Mouse (Mus musculus): Measurements from ENCODE around the gene Klrb1f.
"Not testable (repeated sequence)": the region's sequence is repeated elsewhere in the genome, so short reads cannot be mapped to it uniquely, and the experiment has no call there.

The Klrb1f gene

DNA sequence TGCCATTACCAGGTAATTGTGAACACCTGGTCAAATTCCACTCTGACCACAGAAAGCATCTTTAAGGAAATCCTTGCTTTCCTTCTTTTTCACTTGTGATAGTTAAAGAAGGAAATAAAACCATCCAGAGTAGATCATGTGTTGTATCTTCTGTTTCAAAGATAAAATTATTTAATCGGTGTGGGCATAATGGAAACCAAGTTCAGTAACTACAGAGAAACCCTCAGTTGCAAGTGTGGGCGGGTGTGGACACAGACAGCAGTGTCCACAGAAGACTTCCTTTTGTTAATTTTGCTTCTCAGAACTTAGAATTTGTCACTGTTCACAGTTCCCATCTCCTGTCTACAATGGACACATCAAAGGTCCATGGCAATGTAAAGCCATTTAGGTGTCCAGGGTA lies at the start of gene Klrb1f:
Gene Klrb1f, plus strand, starts transcription at position 301 of the 400 bp plus-strand sequence.
- no peak for DNase-seq

DNA sequence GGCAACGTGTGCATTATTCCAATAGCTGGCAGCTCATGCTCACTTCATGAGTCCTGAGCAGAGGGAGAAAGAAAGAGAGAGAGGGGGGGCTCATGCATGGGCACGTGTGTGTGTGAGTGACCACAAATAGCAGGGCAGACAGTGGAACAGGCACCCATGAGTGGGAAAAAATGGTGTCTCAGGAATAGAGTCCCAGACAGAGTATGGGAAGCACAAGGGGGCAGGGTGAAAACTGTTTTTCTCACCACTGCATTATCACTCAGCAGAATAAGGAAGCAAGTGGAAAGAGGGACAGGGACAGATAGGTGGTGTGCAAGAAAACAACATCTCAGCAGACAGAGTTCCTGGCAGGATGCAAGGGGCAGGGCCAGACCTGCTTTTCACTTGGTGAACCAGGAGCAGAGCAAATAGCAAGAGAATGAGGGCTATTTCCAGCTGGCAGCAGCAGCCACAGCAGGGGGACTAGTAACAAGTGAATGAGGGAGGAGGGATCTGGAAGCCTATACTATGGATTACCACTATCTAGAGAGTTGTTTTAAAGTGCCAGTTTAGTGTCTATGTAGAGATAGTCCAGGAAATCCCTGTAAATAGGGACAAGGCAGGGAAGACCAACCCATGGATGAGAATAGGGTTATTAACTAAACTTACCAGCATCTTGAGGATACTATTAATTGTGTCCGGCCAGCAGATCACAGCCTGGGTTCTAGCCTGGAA lies 49.5 kb upstream of the Klrb1f start:
- DNase-seq, result no peak

DNA sequence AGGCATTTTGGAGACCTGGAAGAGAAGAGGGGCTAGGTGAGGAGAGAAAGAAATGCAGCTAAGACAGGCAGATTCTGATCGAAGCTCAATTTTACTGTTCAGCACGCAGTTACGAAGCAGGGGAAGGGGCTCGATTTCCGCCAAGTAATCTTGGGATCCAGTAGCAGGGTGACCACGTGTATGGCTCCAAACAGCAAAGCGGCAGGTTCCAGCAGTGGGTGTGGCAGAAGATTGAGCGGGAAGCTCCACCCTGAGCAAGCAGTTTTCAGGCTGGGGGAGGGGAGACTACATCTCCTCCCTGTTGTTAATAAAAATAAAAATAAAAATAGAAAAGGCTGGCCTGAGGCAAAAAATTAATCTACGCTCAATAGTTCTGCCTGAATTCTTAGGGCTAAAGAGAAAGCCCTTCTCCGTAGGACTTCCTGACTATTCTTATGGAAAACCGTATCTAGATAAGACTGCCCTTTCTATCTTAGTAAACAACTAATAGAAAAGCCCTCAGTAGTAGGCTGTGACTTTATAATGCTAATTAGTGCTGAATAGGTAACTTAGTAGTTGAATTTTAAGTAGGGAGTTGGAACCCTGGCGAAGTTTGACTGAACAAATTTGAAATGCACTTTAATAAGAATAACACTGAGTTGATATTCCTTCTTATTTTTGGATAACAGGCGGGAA lies 48.8 kb upstream of the Klrb1f start:
- no peak for DNase-seq

DNA sequence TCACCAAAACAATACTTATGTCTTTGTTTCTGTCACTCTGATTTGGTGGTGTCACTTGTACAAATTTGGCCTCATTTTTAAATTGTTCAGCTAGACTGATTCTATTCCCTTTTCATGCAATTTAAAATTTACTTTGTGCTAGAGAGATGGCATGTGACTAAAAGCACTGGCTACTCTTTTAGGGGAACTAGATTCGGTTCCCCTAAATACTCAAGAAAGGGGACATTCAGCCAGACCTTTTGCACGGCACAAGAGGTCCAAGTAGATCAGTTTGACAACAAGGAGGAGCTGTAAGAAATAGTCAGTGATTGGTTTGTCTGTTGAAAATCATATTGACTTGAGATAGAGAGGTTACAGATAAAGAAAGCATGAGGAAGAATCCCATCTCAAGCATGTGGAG lies 44.3 kb upstream of the Klrb1f start:
- DNase-seq, result no peak

- DNase-seq, result no peak
Measured at GRCm38 (mm10) chr6:129008552-129008951, 37.1 kb upstream of the Klrb1f start.

DNA sequence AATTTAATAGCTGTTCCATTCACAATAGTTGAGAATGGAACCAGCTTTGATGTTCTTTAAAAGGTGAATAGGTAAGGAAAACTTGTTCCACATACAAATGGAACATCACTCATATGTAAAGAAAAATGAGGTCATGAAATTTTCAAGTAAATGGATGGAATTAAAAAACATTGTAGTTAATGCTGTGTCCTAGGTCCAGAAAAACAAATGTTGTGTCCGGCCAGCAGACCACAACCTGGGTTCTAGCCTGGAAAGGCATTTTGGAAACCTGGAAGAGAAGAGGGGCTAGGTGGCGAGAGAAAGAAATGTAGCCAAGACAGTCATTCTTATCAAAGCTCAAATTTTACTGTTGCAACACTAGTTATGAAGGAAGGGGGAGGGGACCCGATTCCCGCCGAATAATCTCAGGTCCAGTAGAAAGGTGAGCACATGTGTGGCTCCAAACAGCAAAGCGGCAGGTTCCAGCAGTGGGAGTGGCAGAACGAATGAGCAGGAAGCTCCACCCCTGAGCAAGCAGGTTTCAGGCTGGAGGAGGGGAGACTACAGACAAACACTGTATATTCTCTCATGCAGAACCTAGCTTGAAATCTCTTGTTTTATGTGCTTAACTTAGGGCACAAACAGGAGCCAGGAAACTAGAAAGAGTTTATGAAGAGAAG lies 35.7 kb upstream of the Klrb1f start:
- not testable (repeated sequence) for DNase-seq

- no peak for DNase-seq
Measured at GRCm38 (mm10) chr6:129010505-129010873, 35.2 kb upstream of the Klrb1f start.

GRCm38 (mm10) chr6:129012012-129012411 lies 33.7 kb upstream of the Klrb1f start:
- not testable (repeated sequence) for DNase-seq

- no peak for DNase-seq
Measured at GRCm38 (mm10) chr6:129012966-129013365, 32.7 kb upstream of the Klrb1f start.

GRCm38 (mm10) chr6:129013762-129014276 lies 31.9 kb upstream of the Klrb1f start:
- DNase-seq, result no peak

DNA sequence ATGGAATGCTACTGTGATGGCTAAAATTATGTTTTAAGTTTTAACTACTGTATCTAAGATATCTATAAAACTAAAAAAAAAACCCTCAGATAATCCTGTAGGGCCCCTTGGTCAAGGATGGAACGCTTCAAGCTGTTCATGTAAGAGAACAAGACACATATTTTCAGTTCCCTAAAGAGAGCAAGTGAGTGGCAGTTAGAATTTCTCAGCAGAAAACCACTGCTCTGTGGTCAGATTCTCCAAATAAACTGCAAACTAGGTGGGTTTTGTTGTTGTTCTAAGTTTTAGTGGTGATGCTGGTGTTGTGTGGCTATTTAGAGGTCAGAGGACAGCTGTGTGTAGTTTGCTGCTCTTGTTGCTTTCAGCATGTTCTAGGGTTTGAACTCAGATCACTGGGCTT lies 31.3 kb upstream of the Klrb1f start:
- DNase-seq, result no peak

DNA sequence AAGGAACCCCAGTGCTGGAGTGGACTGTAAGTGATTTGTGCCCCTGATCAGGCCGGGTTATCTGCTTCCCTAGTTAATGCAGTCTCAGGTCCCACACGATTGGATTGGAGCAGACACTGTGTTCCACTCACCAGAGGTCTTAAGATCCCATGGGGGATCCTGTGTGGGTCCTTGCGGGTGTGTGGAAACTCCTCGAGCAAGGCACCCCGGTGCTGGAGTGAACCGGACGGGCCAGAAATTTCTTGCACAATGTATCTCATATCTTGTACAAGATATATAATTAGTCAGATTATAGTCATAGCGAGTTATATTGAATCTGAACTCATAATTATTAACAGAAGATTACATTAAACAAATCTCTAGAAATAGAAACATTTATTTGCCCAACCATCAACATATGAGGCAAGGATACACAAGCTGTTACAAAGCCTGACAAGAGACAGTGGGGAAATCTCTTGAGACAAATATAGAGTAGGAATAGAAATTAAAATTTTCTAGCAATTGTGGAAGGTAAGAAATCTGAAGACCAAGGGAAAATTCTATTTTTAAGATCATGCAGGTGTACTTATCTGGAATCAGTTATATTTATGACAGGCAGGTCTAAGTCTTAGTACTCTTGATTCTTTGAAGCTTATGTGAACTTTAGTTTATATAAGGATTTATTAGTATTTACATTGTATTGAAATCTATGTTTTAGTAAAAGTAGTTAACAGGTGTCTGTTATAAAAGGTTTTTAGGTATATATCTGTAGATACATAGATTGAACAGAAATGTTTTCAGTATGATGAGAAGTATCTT lies 18.1 kb upstream of the Klrb1f start:
- DNase-seq, result no peak

GRCm38 (mm10) chr6:129030175-129030824 lies 15.4 kb upstream of the Klrb1f start:
- no peak for DNase-seq

DNA sequence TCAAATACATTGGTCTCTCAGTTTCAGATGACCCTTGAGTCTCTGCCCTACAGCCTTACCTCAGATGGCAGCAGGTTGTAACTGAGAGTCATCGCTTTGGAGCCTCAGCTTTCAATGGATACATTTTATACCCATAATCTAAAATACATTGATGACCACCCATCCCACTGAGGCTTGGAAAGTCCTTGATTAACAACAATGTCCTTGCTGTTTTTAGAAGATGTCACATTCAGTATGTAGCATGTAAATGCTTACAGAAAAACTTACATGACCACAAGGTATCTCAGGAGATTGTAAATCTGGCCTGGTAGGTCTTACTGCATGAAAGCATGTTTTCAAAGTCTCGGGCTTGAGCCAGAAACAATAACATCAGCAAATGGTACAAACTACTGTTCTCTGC lies 14.7 kb upstream of the Klrb1f start:
- DNase-seq, result no peak

- no peak for DNase-seq
Measured at GRCm38 (mm10) chr6:129033397-129033796, 12.3 kb upstream of the Klrb1f start.

DNA sequence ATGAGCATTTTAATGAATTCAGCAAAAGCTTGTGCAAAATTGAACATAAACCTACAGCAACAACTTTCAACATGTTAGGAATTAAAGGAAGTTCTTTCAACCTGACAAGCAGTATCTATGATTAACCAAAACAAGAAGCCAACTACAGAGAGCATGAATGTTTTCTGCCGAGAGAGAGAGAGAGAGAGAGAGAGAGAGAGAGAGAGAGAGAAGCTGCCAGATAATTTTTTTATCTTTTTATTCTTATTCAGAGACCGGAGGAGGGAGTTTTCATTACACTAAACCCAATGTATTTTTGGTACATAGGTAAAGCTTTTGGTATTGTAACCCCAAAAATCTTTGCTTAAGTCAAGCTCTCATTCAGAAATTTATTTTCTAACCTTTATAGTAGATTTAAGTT lies 10.7 kb upstream of the Klrb1f start:
- DNase-seq, result no peak

GRCm38 (mm10) chr6:129036326-129036725 lies 9.4 kb upstream of the Klrb1f start:
- DNase-seq, result no peak

GRCm38 (mm10) chr6:129036890-129037463 lies 8.7 kb upstream of the Klrb1f start:
- no peak for DNase-seq

GRCm38 (mm10) chr6:129041470-129041869 lies 4.2 kb upstream of the Klrb1f start:
- no peak for DNase-seq

GRCm38 (mm10) chr6:129042470-129042869 lies 3.2 kb upstream of the Klrb1f start:
- DNase-seq, result no peak

DNA sequence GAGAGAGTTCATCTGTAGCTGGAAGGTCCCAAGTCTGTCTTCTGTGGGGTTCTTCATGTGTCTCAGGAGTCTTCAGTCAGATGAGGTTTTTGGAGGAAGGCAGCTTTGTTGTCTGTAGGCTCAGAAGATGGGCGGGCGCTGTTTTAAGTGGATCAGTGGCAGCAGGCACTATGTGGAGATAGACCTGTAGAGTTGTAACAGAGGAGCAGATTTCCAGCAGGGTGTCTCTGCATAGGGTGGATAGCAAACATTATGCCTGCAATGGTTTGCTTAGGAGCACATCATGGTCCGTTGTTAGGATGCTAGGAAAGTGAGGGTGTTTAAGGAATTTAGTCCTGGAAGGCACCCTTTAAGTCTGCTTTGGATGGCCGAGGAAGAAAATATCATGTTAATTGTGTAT lies 2.7 kb downstream of the Klrb1f start:
- no peak for DNase-seq

GRCm38 (mm10) chr6:129048857-129049473 lies 3.3 kb downstream of the Klrb1f start:
- DNase-seq, result no peak

Data from cerebellum, adult 18-20 months (tissue).